Mouse (Mus musculus) cerebellum, postnatal 36 days (tissue): ENCODE measurements at regions not wholly inside any gene's neighbourhood (a gene's known extent, or its start where the extent isn't known, plus 50 kb on each side); places are given as distances from the start of the nearest gene placed in this dataset.

Source experiments
- DNase-seq, 2 experiments: peaks; one replicate each; pipeline ENCODE4 v3.0.0; 2021 to 2022; ENCODE audit warnings: mixed read lengths in 2 of 2

DNA sequence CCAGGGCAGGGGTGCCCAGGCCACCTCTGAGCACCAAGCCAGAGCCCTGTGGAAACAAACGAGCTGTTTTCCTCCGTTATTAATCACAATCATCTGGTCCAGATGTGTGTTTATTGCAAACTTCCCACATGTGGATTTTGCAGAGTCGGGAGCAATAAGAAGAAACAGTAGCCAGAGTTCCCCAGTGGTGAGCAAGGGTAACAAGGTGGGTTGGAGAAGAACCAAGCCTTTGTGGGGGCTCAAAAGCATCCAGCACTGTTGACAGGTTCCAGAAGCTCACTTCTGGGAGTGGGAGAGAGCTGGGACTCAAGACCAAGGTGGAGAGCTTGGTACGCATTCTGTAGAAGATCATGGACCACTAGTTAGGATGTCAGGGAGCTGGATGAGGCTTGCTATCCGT lies 63.6 kb downstream of the Hif1an start:
- no peak for DNase-seq

DNA sequence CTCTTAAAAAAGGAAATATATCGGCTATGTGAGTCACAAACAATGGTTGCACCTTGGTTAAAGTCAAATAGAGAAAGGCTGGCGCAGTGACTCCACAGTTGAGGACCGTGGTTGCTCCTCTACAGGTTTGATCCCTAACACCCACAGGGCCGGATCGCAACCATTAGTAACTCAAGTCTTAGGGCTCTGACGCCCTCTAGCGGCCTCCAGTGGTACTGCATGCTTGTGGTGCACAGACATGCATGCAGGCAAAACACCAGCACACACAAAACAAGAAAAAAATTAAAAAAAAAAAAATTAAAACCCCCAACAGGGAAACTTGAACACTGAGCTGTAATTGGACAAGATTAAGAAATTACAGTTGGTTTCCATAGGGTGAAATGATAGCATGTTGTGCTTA lies 67.1 kb downstream of the Hif1an start:
- no peak for DNase-seq

DNA sequence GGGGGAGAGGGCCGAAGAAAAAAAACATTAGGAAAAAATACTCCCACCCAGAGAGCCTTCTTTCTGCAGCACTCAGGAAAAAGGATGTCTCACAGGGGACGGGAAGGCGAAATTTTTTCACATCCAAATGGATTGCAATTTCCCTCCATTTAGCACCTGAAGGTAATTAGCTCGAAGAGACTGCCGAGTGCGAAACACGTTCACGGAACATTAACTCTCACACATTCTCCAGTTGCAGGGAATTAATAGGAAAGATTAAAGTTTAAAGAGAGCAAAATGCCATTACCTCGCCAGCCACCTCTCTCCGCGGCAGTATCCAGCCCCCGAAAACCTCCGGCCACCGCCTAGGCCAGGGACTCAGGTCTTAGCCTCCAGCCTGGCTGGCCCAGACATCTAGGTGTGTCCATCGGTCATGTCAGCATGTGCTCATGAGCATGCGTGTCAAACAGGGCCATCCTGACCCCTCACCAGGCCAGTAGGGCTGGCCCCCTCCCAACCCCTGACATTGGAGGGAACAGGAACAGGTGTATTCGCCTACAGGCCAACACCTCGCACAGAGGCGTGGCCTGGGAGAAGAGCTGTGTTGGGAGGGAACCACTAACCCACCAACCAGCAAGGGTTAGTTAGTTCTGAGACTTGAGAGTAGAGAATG lies 68.8 kb downstream of the Hif1an start:
- DNase-seq, result no peak

DNA sequence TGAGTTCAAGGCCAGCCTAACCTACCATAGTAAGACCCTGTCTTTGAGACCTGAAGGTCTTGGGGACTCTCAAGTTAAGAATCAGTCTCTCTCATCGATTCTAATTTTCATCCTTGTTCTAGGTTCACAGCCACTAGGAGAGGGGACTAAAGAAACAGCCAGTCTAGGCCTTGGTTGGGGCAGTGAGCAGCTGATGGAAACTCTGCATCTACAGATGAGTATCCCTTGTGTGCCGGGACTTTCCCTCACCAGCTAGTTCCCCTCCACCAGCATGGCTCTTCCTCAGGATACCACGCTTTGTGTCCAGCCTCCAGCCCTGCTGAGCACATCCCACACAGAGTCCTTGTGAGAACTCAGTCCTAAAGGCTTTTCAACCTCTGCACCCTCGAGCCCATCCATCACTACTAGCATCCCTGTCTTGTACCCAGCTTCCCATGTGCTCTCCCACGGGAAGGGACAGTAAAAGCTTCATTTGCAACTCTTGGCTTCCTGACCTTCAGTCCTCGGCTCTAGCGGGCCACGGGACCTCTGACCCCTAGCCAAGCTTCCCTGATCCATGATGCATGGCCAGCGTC lies 74.6 kb downstream of the Hif1an start:
- DNase-seq, result no peak

DNA sequence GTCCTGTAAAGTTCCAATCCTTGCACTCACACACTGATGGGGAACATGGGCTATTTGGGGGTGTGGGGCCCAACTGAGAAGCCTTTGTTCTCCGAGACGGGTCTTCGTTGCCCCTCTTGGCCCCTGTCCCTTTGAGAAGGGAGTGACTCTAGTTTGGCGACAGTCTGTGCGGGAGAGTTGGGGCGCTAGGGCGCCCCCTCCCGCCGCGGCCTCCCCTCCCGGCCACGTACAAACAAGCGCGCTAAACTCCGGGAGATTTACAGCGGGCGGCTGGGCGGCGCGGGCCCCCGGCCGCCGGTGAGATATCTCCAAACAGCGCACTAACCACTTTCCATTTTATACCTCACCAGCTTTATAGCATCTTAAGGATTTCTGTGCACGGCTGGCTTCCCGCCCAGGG lies 77.4 kb downstream of the Hif1an start:
- no peak for DNase-seq

DNA sequence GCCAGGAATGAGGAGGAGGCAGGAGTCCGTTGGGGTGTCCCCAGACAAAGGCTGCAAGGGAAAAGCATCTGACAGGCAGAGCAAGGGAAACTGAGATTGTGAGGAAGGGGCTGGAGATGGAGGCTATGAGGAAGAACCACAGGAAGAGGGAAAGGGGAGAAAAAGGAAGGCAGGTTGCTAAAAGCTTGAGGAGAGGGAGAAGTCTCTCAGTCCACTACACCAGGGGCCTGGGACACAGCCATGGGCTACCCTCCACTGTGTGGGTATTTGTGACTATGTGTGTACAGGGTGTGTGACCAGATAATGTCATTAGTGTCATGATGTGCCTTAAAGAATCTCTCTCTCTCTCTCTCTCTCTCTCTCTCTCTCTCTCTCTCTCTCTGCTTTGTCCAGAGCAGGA lies 77.9 kb downstream of the Hif1an start:
- DNase-seq, result no peak

DNA sequence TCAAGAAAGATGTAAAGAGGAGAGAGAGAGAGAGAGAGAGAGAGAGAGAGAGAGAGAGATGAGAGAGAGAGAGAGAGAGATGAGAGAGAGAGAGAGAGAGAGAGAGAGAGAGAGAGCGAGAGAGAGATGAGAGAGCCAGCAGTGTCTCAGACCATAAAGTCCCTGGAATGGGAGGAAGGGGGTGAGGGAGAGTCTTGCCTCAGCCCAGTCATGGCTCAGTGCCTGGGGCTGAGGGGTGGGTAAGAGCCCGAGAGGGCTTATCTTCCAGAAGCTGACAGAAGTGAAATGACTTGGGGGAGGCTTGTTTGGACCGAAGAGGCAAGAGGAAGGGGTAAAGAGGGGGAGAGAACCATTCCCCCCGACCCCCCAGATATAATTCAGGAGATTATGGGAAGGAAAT lies 79.6 kb downstream of the Hif1an start:
- DNase-seq, result no peak

DNA sequence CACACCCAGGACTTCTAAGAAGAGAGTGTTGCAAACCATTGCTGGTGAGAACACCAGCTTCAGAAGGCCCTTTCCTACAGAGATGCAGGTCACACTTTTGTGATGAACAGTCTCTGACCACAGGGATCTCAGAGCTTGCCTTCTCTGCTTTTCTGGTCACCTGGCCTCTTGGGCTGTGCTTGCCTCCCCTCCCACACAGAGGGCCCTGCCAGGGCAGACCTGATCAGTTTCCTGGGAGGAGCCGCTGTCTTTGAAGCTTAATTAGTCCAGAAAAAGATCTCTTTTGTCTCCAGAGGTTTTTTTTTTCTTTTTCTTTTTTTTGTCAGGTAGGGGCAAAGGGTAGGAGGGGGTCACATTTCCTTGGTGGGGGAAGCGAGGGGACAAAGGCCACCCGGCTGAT lies 81.7 kb downstream of the Hif1an start:
- DNase-seq, result no peak

DNA sequence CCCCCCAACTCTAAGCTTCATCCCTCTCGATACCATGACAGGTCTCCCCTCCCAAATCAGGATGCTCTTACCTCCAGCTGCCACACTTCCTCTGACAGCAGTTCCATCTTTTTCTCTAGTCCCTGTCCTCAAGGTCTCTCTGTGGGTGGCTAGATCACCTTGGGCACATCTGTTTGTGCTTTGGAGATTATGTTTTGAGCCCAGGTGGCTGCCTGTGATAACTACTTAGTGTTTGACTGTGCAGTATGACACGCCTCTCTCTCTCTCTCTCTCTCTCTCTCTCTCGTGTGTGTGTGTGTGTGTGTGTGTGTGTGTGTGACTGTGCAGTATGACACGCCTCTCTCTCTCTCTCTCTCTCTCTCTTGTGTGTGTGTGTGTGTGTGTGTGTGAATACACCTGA lies 82.3 kb downstream of the Hif1an start:
- no peak for DNase-seq

DNA sequence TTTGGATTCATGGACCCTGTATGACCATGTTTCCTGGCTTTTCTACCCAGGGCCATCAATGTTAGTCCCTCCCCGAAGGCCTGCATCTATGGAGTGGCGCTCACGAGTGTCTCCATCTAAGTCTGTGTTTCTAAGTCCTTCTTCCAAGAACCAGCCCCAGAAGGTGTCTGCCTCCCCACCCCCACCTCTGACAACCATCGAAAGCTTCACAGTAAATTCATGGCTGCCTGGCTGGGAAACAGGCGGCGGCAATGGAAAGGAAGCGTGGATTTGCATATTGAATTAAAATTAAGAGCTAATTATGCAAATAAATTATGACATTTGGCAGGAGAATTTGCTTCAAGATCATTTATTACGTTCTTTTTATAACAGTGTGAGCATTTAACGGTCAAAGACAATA lies 83.9 kb downstream of the Hif1an start:
- no peak for DNase-seq

DNA sequence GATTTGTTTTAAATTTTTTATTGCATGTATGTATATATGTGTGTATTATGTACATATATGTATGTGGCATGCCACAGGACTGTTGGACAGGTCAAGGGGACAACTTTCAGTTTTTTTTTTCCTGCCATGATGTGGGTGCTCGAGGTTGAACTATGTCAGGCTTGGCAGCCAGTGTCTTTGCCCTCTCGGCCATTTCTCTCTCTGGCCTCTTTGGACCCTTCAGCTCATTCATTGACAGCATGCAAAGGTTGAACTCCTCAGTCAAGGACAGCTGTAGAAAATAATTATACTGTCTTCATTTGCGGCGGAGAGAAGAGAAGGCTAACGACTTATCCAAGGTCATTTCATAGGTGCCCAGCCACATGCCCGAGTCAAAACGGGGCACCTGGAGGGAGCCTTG lies 86.6 kb downstream of the Hif1an start:
- DNase-seq, result no peak

DNA sequence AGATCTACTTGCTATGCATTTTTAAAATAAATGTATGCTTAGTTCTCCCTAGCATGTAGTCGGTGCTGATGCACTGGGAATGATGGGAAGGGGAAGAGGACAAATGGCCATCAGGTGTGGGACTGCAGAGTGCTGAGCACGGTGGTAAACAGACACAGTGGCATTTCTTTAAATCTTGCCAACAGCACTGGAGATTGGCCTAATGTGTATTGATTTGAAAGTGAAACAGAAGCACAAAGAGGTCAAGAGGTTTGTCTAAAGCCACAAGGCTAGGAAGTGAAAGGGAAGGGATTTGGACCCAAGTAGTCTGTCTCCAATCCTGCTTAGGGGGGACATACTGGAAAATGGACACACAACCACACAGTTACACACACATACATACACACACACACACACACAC lies 88.2 kb downstream of the Hif1an start:
- no peak for DNase-seq

DNA sequence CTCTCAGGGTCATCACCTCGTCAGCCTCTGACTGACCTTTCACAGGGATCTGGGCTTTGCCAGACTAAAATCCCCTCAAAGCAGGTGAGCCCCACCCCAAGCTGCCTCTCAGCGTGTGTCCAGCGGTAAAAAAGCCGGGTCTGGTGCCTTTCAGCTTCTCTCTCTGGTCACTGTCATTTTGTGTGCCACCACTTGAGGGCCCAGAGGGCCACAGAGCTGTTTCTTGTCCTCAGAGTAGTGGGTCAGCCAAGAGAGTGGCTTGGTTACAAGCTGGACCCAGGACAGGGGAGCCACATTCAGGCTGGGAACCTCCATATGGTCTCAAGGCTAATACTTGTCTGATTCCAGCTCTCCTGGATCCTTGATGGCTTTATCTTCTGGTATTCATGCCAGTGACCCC lies 89.0 kb downstream of the Hif1an start:
- no peak for DNase-seq

DNA sequence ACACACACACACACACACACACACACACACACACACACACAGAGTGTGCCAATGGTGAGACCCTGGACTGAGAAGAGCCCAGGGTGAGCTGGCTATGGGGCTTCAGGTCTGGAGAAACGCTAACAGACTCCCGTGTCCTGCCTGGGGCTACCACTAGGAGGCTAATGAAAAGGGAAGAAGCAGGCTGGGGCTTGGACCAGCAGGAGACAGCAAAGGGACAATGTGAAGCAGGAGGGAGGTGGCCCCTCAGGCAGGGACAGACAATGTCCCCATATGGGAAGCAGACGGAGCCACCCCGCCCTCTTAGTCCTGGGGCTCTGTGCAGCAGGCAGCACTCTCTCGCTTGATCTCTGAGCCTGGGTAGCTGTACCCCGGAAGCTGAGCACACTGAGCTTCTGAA lies 93.1 kb downstream of the Hif1an start:
- DNase-seq, result peak in 1 of 2 experiments; percentile 18

DNA sequence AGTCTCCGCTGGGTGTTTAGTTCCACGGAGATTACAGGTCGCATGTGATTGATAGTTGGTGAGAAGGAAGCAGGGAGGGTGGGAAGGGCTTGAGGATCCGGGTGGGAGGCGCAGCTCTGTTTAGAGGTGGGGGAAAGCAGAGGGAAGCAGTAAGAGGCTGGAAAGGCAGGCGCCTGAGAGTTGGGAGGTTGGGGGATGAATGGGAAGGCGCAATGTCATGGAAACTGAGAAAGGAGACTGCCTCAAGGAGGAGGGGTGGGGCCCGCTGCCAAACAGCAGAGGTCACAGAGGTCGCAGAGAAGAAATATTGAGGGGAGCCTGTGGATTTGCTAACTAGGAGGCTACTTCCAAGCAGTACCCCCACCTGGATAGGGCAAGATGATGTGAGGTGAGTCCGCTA lies 96.5 kb upstream of the Pax2 start:
- no peak for DNase-seq

DNA sequence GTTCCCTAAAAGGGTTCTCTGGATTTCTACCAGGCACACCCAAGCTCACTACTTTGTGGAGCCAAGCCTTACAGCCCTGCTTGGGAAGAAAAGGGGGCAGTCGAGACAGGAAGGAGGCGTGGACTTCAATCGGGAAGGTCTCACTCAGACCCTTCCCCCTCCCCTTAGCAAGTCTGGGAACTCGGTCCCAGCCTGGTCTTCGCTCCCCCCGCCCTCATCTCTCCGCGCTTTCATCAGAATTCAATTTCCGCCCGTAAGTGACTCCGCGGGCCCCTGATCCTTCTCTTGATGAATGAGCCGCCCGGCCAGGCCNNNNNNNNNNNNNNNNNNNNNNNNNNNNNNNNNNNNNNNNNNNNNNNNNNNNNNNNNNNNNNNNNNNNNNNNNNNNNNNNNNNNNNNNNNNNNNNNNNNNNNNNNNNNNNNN lies 86.3 kb upstream of the Pax2 start:
- DNase-seq, result no peak

DNA sequence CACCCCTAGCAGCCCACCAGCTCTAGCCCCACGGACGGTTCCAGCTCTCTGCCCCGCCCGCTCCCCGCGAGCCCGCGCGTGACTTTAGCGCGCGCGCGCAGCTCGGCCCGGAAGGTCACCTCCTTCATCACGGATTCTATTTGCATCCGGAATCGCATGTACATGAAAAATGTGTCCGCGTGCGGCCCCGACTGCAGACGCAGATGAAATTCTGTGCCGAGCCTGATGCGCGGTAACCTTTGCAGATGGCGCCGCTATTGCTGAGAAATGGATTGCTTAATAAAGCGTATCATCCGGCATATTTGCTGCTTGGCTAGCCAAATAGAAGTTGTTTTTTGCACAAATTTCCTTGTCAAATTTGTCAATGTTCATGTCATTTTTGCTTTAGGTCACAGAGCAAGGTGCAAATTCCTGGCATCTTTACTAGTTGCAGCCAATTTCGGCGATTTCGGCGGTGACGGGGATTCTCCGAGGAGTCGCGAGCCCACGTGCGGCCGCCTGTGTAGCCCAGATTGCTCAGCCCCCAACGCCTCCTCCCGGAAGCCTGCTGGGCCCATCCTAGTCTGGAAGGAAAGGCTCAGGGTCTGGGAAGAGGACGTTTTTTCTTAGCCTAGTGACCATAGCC lies 81.1 kb upstream of the Pax2 start:
- DNase-seq, result no peak

DNA sequence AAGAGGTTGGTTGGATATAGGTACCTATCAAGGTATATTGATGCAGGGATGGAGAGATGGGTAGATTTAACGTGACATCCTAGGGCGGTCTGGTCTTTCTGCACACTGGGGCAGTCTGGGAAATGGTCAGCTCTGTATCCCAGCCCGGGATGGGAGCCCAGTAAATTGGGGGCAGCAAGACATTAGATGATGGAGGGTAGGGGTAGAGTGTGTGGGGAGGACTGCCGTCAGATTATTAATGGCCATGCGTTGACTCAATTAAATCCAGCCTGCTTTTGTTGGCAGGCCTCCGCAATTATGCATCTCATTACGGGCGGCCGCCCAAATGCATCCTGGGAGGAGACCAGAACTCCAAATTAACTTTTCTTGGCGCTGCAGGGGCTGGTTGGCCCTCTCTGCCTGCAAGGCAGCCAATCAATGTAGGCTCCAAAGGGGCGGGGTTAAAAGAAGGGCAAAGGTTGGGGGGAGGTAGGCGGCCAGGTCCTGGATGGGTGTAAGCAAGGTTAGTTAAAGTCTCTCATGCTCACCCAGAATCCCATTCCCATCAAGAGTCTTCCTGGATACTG lies 79.2 kb upstream of the Pax2 start:
- DNase-seq, result no peak

DNA sequence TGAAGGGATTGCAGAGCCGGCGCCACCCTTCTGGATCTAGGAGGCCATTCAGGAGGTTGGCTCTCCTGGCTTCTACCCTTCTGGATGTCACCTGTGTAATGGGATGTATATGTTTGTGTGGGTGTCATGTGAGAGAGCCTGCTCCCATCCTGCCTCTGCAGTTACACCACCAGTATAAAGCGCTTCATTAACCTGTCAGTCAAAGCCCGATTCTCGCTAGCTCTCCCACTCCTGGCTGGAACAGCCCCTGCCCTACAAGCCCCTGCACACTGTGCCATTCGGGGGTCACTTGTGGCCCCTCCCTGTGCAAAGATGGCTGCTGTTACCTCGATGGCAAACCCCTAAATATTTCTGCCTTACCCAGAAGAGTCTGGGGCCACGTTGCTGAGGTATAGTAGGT lies 78.5 kb upstream of the Pax2 start:
- no peak for DNase-seq

DNA sequence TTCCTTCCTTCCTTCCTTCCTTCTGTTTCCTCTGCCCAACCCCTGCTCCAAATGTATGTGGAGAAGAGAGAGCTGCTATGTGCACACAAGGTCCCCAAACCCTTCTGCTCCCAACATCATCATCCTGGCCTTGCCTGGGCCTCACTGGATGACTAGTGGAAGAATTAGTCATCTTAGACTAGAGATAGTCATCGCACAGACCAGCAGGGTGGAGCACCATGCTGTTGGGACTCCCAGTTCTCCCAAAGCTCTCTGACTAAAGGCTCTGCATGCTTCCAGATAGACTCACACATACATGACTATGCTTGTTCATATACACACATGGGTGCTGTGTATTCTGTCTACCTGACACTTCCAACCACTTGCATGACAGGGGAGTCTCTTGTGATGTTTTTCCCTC lies 77.2 kb upstream of the Pax2 start:
- DNase-seq, result no peak

DNA sequence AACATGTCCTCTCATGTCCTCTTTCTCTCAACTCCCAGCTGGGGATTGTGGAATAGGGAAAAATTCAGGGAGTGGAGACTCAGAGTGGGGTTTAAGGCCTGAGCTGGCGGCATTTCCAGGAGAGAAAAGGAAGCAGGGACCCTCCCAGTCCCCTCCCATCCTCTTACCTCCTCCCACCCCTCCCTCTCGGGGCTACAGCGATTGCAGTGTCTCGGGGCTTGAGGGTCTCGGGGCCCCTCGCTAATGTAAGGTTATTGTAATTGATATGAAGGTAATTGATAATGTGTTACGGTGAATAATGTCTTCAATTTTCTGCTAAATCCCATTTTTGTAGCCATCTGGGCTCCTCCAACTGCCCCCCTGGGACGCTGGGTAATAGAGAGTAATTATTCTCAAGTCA lies 74.2 kb upstream of the Pax2 start:
- no peak for DNase-seq

DNA sequence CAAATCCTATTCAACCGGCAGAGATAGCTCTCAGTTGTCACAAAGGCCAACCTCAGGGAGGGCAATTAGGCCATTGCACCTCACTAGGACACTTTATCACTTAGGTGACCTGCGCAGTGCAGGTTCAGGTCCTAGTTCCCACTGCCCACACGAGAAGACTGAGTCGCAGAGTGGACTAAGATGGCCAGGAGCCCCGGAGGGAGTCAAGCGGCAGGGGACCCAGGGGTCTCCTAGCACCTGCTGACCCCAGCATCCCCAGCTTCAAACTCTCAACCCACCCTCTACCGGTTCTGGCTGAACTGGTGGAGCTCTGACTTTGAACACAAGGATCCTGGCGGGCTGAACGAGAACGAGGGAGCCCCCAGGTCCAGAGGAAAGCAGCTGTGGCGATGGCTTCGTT lies 72.7 kb upstream of the Pax2 start:
- no peak for DNase-seq

DNA sequence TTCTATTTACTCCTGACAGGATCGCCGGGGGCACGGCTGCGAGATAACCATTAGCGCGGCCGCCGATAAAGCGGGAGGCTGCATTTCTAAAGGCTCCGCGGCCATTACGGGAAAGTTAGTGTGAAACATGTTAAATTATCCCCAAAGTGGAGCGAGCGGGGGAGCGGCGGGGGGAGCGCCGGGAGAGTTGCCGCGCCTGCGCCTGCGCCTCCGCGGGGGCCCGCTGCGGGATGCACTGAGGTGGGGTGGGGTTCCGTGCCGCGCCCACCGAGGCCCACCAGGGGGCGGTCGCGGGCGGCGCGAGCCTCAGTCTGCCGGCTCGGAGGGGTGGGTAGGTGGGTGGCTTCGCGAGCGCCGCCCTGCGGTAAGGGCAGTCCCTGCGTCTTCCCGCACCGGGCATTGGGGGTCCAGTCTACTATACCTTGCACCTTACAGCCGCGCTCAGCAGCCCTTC lies 71.8 kb upstream of the Pax2 start:
- DNase-seq, result no peak

DNA sequence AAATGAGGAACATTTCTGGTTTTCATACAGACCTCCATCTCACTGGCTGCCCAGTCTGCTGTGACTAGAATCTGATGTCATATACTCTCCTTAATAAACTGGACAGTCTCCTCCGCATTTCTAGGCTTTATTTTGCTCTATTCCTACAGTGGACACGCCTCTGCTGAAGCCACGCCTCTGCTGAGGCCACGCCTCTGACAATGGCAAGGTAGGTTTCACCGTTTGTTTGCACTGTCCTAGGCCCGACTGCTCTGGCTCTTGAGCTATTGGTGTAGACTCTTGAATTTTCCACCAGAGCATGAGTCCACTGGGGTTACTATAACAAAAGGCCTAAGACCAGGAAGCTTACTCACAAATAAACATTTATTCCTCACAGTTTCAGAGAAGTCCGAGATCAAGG lies 69.8 kb upstream of the Pax2 start:
- no peak for DNase-seq
